9 mouse cellular contexts compared by ENCODE assay signal in genomic region chr1:54380978-54381914, GRCm38 (mm10). TPM values are rescaled to one million over a fixed set of nuclear protein-coding genes. Genes with fewer than 3 reads are reported as not detected.
DNase-seq lines count a peak whose midpoint lies in the region; ATAC-seq and TF ChIP-seq lines count a peak whose summit lies in the region.
"Had no signal": no experiment of that assay in that cellular context is flagged by ENCODE, and none has a peak within 500 bp of the region (broad histone marks: within the 10 kb centered on the region; RNA-seq: fewer than 3 reads in every experiment).

No protein-coding gene starts in this region.

- in situ Hi-C loops in ES-E14 (cut with MboI; ENCODE audit: low sequenced_read_pairs in 2 of 2, unreplicated experiment in 2 of 2): no loop called here

- H3K9me3 ChIP-seq in ES-E14 (ENCODE audit: control insufficient read depth, insufficient read depth, low read depth, low read length): no peaks in the 10 kb centered on the region
- no peaks in the 10 kb centered on the region for H3K9me3 ChIP-seq in forebrain, embryonic 15.5 days
- H3K9me3 ChIP-seq in limb, embryonic 12.5 days: no peaks in the 10 kb centered on the region
- H3K9me3 ChIP-seq: heart, embryonic 13.5 days had no signal

- no peak overlapping the region for H3K9ac ChIP-seq in ES-E14 (ENCODE audit: insufficient read depth, low read depth, low read length, poor library complexity, severe bottlenecking)
- no peak overlapping the region for H3K9ac ChIP-seq in forebrain, embryonic 15.5 days (replicated peaks)
- H3K9ac ChIP-seq in limb, embryonic 12.5 days (replicated peaks): no peak overlapping the region
- H3K9ac ChIP-seq: heart, embryonic 13.5 days had no signal

- no peaks in the 10 kb centered on the region for H3K27me3 ChIP-seq in forebrain, embryonic 15.5 days
- no peaks in the 10 kb centered on the region for H3K27me3 ChIP-seq in limb, embryonic 12.5 days
- H3K27me3 ChIP-seq: heart, embryonic 13.5 days had no signal

- H3K4me3 ChIP-seq in ES-E14 (ENCODE audit: insufficient read depth in 1 of 2, low read depth in 1 of 2, low read length in 2 of 2, poor library complexity in 1 of 2, severe bottlenecking in 1 of 2): no peak overlapping the region
- H3K4me3 ChIP-seq in forebrain, embryonic 15.5 days: no peak overlapping the region
- no peak overlapping the region for H3K4me3 ChIP-seq in limb, embryonic 12.5 days (replicated peaks)
- H3K4me3 ChIP-seq: heart, embryonic 13.5 days had no signal

- 0 out of 2 replicates have a peak, but pooled peaks have one; percentile 26 for ATAC-seq in cerebellum, adult (ENCODE audit: insufficient number of reproducible peaks, low FRiP score, low TSS enrichment)
- peak; percentile 68 for ATAC-seq in forebrain, embryonic 15.5 days (replicated peaks)
- ATAC-seq in limb, embryonic 12.5 days (ENCODE audit: insufficient number of reproducible peaks, insufficient read depth, low FRiP score, low TSS enrichment, low read depth): peak; percentile 52; the same call in 1 of the 2 replicates
- no peak for ATAC-seq in erythroblast, adult 5-6 weeks (replicated peaks; ENCODE audit: low FRiP score, poor library complexity, severe bottlenecking)

- no peaks in the 10 kb centered on the region for H3K36me3 ChIP-seq in ES-E14 (ENCODE audit: control insufficient read depth, insufficient read depth, low read length, poor library complexity, severe bottlenecking)
- no peaks in the 10 kb centered on the region for H3K36me3 ChIP-seq in forebrain, embryonic 15.5 days
- H3K36me3 ChIP-seq in limb, embryonic 12.5 days: no peaks in the 10 kb centered on the region

- DNase-seq in A20 (ENCODE audit: low read depth, low spot score) (peak; percentile 79), ES-E14 (ENCODE audit: low read depth, low spot score) (peak; percentile 73)
- DNase-seq in kidney, adult 8-10 months: peak; percentile 26 to 64
- DNase-seq in retina, adult 2 months (ENCODE audit: low read depth, low spot score): peak; percentile 40

- WGBS in forebrain, embryonic 15.5 days: 83% methylated on average over 9 of the region's 9 CpGs
- WGBS in limb, embryonic 12.5 days: 87% methylated on average over 9 of the region's 9 CpGs

- H3K27ac ChIP-seq in ES-E14 (ENCODE audit: insufficient read depth, low read depth, low read length, poor library complexity, severe bottlenecking): no peak overlapping the region
- no peak overlapping the region for H3K27ac ChIP-seq in forebrain, embryonic 15.5 days (replicated peaks)
- no peak overlapping the region for H3K27ac ChIP-seq in limb, embryonic 12.5 days
- H3K27ac ChIP-seq: heart, embryonic 13.5 days had no signal

- no peak overlapping the region for H3K4me2 ChIP-seq in forebrain, embryonic 15.5 days (replicated peaks)
- no peak overlapping the region for H3K4me2 ChIP-seq in limb, embryonic 12.5 days
- H3K4me2 ChIP-seq: heart, embryonic 13.5 days had no signal

- H3K4me1 ChIP-seq in ES-E14 (ENCODE audit: control insufficient read depth in 2 of 2, insufficient read depth in 2 of 2, low read length in 2 of 2, poor library complexity in 1 of 2): peaks cover 0 to 4% of the 10 kb centered on the region in 2 experiments; a peak in 1 of 4 replicates
- no peaks in the 10 kb centered on the region for H3K4me1 ChIP-seq in forebrain, embryonic 15.5 days
- 0 out of 2 replicates have a peak, but pooled peaks cover 3% of the 10 kb centered on the region for H3K4me1 ChIP-seq in limb, embryonic 12.5 days (replicated peaks)

TF ChIP-seq in ES-E14, 5 proteins besides CTCF, POLR2A, EP300 and RAD21:
- no peak for TF ChIP-seq ZNF384 (IDR thresholded peaks at IDR 0.05; ENCODE audit: low read depth, low read length)
- TF ChIP-seq ZC3H11A (IDR thresholded peaks at IDR 0.05; ENCODE audit: borderline replicate concordance, low read depth, low read length): peak; percentile 63
- no peak for TF ChIP-seq HCFC1 (IDR thresholded peaks at IDR 0.05; ENCODE audit: borderline replicate concordance, insufficient read depth, low read length)

RNA-seq across cellular contexts. Expression of gene Gtf3c3, which starts 57.5 kb away (rescaled TPM):
- 23.0 and 29.9 TPM in 2 replicates for total RNA-seq in ES-E14 (2012; rRNA removed)
- 23.8 and 24.3 TPM in 2 replicates for polyA plus RNA-seq in forebrain, embryonic 15.5 days (2015; fragmentation: Nextera tagmentation; extraction: Ambion mirVana)
- polyA plus RNA-seq in limb, embryonic 12.5 days (2016; fragmentation: Nextera tagmentation; extraction: Ambion mirVana): 34.4 and 35.8 TPM in 2 replicates
- 4.2 and 6.0 TPM in 2 replicates for total RNA-seq in erythroblast, adult 5-6 weeks (2015; ENCODE audit: low replicate concordance)
- total RNA-seq in erythroblast, adult 5-6 weeks (2017; ENCODE audit: low replicate concordance): 2.2 and 5.6 TPM in 2 replicates
